Mouse (Mus musculus) liver, embryonic 12.5 days (tissue): ENCODE results near the gene Atg101. TPM values are rescaled to one million over a fixed set of nuclear protein-coding genes. Genes with fewer than 3 reads are reported as not detected.
A peak's percentile ranks its signal among the peaks of the same experiment; 100 is the strongest.
"Not testable (repeated sequence)": the region's sequence is repeated elsewhere in the genome, so short reads cannot be mapped to it uniquely, and the experiment has no call there.

Experiments
- ATAC-seq: fragments of 200-750 bp; cut with Nextera tagmentation; 2 replicates; pipeline ENCODE4 v1.8.0; 2017; ENCODE audit warnings: moderate number of reproducible peaks, mild to moderate bottlenecking, moderate library complexity
- H3K27ac ChIP-seq: fragments of 300-500 bp; sonication (generic); 2 replicates; pipeline ENCODE4 v1.5.1; 2016; ENCODE audit warnings: mild to moderate bottlenecking
- H3K27me3 ChIP-seq: fragments of 300-500 bp; sonication (generic); replicated peaks from 2 replicates; pipeline ENCODE4 v1.6.1; 2016; ENCODE audit warnings: mild to moderate bottlenecking, moderate library complexity
- H3K36me3 ChIP-seq: fragments of 300-500 bp; sonication (generic); 2 replicates; pipeline ENCODE4 v1.6.1; 2016; ENCODE audit warnings: mild to moderate bottlenecking, moderate library complexity
- H3K4me1 ChIP-seq: fragments of 300-500 bp; sonication (generic); 2 replicates; pipeline ENCODE4 v1.6.1; 2016
- H3K4me2 ChIP-seq: fragments of 300-500 bp; sonication (generic); 2 replicates; pipeline ENCODE4 v1.6.1; 2016; ENCODE audit warnings: mild to moderate bottlenecking, moderate library complexity
- H3K4me3 ChIP-seq: fragments of 300-500 bp; sonication (generic); 2 replicates; pipeline ENCODE4 v1.5.1; 2016; ENCODE audit warnings: mild to moderate bottlenecking, moderate library complexity
- H3K9ac ChIP-seq: fragments of 300-500 bp; sonication (generic); 2 replicates; pipeline ENCODE4 v1.6.1; 2016; ENCODE audit warnings: mild to moderate bottlenecking, moderate library complexity
- H3K9me3 ChIP-seq: fragments of 300-500 bp; sonication (generic); replicated peaks from 2 replicates; pipeline ENCODE4 v1.6.1; 2016; ENCODE audit warnings: mild to moderate bottlenecking, moderate library complexity
- WGBS: fragments of 180-500 bp; shearing (Covaris S2); methylation state at CpG from one replicate; pipeline ENCODE4 v1.1.7; 2016; ENCODE audit not compliant: insufficient replicate concordance; 5-methylcytosine and 5-hydroxymethylcytosine counted together
- polyA plus RNA-seq: library from polyadenylated mRNA; unstranded; fragments of >200 nt; fragmentation: Nextera tagmentation; extraction: Ambion mirVana; gene quantifications from 2 replicates; pipeline ENCODE4 v1.2.1, GENCODE M21; 2016

Atg101 gene
- polyA plus RNA-seq, 1 experiment from 2014 or later: 31.7 TPM

DNA sequence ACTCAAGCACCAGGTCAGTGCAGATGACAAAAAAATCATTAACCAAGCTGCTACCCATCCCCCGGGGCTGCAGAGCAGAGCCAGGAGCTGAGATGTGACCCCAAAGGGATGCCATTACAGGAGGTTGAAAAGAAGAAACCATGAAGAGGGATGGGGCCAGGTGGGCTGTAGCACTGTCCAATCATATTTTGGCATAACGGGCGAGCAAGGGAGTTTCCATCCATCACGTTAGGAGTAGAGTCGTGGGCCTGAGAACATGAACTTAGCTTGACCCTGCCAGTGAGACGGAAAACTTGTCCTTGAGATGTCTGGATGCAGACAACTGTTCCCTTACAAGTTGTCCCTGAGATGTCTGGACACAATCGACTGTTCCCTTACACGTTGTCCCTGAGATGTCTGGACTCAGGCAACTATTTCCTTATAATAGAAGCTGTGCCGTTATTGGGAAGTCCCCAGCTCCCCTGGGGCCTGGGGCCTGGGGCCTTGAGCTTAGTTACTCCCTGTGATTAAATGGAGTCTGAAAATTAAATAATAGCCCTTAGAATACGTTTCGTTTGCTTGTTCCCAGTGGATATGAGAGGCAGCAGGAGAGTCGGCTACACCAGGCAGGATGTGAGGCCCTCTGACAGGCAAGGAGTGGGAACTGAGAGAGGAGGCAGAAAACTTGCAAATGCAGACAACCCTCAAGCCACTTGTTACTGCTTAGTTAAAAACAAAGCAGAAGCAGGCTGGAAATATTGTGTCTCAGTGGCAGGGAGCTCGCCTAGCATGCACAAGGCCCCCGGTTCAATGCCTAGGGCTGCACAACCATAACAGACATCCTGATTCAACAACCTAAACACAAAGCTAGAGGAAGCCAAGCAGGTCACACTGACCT is 35.1 kb downstream of the Atg101 start:
- Histone ChIP-seq H3K4me3 (no peak overlapping the region), H3K27me3 (peaks cover 18% of the 10 kb centered on the region; the same call in 1 of the 2 replicates), H3K36me3 (no peaks in the 10 kb centered on the region), H3K4me2 (no peak overlapping the region), H3K27ac (peak overlapping the region; percentile 15; the same call in 1 of the 2 replicates), H3K4me1 (peaks cover 50% of the 10 kb centered on the region), H3K9me3 (0 out of 2 replicates have a peak, but pooled peaks cover 4% of the 10 kb centered on the region), H3K9ac (no peak overlapping the region)
- no peak for ATAC-seq
- 47% methylated on average over 14 of the region's 14 CpGs for WGBS

DNA sequence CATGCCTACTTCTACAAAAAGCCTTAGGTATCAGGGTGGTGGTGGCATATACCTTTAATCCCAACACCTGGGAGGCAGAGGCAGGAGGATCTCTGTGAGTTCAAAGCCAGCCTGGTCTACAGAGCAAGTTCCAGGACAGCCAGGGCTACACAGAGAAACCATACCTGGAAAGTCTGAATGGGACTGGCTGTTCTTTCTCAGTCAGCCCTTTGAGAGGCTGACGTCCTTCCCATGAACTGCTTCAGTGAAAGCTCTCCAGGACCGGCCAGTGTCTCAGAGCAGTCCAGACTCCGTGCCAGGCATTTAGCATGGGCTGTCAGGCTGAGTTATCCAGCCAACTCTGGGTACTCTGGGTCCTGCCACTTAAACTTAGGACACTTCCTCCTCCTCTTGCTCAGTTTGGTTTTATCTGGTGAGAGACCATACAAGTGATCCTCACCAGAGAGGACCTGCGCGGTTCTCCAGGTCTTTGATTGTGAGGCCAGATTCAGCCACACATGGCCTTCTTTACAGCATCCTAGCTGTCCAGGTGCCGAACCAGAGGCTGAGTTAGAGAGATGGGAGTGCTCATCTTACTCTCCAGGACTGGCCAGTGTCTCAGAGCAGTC is 36.0 kb downstream of the Atg101 start:
- Histone ChIP-seq H3K9ac (no peak overlapping the region), H3K27ac (peak overlapping the region; percentile 47; the same call in 1 of the 2 replicates), H3K27me3 (peaks cover 18% of the 10 kb centered on the region; the same call in 1 of the 2 replicates), H3K4me1 (peaks cover 50% of the 10 kb centered on the region), H3K36me3 (no peaks in the 10 kb centered on the region), H3K9me3 (0 out of 2 replicates have a peak, but pooled peaks cover 4% of the 10 kb centered on the region), H3K4me3 (no peak overlapping the region), H3K4me2 (peak overlapping the region; percentile 23; the same call in 1 of the 2 replicates)
- ATAC-seq: no peak
- 27% methylated on average over 6 of the region's 6 CpGs for WGBS

DNA sequence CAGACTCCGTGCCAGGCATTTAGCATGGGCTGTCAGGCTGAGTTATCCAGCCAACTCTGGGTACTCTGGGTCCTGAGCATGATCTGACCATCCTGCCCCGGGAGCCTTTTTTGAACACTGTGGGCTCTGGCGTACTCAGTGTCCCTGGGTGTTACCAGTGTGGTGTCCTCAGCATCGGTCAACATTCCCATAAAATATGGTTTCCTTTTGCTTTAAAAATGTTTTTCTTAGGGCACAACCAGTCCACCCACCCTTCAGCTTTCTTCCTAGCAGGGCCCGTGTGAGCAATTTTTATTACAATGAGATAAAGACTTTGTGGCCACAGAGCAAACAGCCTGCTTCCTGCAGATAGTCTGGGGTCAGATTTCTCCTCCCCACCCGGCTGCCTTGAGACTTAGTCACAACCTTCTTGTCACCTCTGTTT is 36.6 kb downstream of the Atg101 start:
- H3K4me3 ChIP-seq: no peak overlapping the region
- peak overlapping the region; percentile 47; the same call in 1 of the 2 replicates for H3K27ac ChIP-seq
- H3K4me2 ChIP-seq: peak overlapping the region; percentile 23; the same call in 1 of the 2 replicates
- 9% methylated on average over 6 of the region's 6 CpGs for WGBS
- ATAC-seq: no peak
- H3K36me3 ChIP-seq: no peaks in the 10 kb centered on the region
- 0 out of 2 replicates have a peak, but pooled peaks cover 4% of the 10 kb centered on the region for H3K9me3 ChIP-seq
- H3K27me3 ChIP-seq: peaks cover 18% of the 10 kb centered on the region; the same call in 1 of the 2 replicates
- no peak overlapping the region for H3K9ac ChIP-seq
- H3K4me1 ChIP-seq: peaks cover 50% of the 10 kb centered on the region

DNA sequence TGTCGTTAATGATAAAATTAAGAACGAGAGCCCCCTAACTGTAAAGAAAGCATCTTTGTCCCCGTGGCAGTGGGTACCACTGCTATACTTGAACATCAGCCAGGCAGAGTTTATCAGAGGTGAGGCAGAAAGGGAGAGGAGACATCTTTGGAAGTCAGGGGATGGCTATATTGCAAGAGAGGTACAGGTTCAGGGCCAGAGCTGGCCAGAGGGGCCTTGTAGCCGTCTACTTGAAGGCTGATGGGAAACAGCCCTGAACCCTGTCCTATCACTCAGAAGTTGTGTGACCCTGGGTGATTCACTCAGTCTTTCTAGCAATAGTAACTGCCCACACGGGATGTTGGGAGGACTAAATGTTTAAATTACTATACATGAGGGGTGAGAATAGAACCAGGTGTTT is 37.1 kb downstream of the Atg101 start:
- Histone ChIP-seq H3K27ac (no peak overlapping the region), H3K9ac (no peak overlapping the region), H3K4me1 (peaks cover 48% of the 10 kb centered on the region), H3K9me3 (0 out of 2 replicates have a peak, but pooled peaks cover 4% of the 10 kb centered on the region), H3K4me2 (no peak overlapping the region), H3K36me3 (no peaks in the 10 kb centered on the region), H3K27me3 (peaks cover 18% of the 10 kb centered on the region; the same call in 1 of the 2 replicates), H3K4me3 (no peak overlapping the region)
- 8% methylated on average over 5 of the region's 5 CpGs for whole genome bisulfite sequencing
- ATAC-seq: no peak

DNA sequence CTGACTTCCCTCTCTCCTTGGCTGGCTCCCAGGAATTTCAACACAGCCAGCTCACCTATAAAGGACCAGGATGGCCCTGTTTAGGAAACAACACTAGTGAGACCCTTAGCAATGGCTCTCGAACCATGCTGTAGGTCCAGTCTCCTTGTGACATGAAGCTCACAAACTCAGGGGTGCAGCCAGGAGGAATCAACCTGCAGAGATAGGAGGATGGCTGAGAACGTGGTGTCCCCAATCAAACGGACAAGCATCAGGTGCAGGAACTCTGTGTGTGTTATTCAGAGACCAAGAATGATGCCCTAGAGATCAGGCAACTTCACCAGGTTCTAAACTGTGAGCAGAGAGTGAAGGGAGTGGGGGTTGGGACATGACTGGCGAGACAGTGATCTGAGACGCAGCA is 38.0 kb downstream of the Atg101 start:
- Histone ChIP-seq H3K9ac (no peak overlapping the region), H3K4me2 (no peak overlapping the region), H3K27ac (no peak overlapping the region), H3K4me1 (peaks cover 39% of the 10 kb centered on the region), H3K27me3 (peaks cover 9% of the 10 kb centered on the region), H3K4me3 (no peak overlapping the region), H3K9me3 (0 out of 2 replicates have a peak, but pooled peaks cover 4% of the 10 kb centered on the region), H3K36me3 (no peaks in the 10 kb centered on the region)
- no peak for ATAC-seq
- WGBS: 60% methylated on average over 5 of the region's 5 CpGs

DNA sequence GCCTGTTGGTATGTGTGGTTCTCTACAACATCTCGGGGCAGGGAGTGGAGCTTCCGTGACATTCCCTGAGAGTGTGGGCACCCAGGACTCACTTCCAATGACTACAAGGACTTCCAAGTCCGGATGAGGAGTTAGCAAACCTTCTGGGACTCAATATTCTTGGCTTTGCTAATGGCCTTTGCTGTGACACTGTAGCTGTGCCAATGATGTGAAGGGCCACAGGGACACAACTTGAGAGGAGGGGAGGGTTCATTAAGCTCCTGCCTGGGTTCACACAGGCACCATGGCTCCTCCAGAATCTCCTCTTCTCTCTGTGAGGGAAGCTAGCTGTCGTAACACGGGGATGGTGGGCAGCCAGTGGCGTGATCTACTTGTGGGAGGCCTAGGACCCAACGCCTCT is 38.6 kb downstream of the Atg101 start:
- no peak overlapping the region for H3K27ac ChIP-seq
- ATAC-seq: no peak

DNA sequence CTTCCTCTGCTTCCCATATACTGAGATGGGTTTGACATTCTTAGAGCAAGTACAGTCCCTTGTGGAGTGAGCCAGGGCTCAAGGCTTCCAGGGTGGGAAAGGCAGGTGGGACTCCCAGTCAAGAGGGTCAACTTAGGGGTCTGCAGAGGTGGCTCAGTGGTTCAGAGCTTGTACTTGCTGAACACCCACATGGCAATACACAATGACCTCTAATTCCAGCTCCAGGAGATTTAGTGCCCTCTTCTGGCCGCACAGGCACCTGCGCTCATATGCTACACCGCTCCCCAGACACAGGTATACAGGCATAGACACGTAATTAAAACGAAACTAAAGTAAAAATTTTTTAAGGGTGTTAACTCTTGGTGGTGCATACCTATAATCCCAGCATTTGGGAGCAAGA is 39.4 kb downstream of the Atg101 start:
- Histone ChIP-seq H3K4me2 (no peak overlapping the region), H3K4me3 (no peak overlapping the region), H3K9ac (no peak overlapping the region), H3K9me3 (0 out of 2 replicates have a peak, but pooled peaks cover 4% of the 10 kb centered on the region), H3K36me3 (no peaks in the 10 kb centered on the region), H3K27ac (no peak overlapping the region), H3K4me1 (peaks cover 30% of the 10 kb centered on the region), H3K27me3 (peaks cover 9% of the 10 kb centered on the region)
- ATAC-seq: no peak
- 84% methylated on average over 5 of the region's 5 CpGs for WGBS

More for the DNA sequence above, 38.6 kb downstream of the Atg101 start:
- Histone ChIP-seq H3K4me1 (peaks cover 34% of the 10 kb centered on the region), H3K4me3 (no peak overlapping the region), H3K36me3 (no peaks in the 10 kb centered on the region), H3K4me2 (no peak overlapping the region), H3K9me3 (0 out of 2 replicates have a peak, but pooled peaks cover 4% of the 10 kb centered on the region), H3K9ac (no peak overlapping the region), H3K27me3 (peaks cover 9% of the 10 kb centered on the region)
- 76% methylated on average over 7 of the region's 7 CpGs for WGBS

DNA sequence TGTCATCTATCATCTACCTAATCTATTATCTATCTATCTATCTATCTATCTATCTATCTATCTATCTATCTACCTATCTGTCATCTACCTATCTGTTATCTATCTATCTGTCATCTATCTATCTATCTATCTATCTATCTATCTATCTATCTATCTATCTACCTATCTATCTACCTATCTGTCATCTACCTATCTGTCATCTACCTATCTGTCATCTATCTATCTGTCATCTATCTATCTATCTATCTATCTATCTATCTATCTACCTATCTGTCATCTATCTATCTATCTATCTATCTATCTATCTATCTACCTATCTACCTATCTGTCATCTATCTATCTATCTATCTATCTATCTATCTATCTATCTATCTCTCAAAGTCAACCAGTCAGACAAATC is 40.3 kb downstream of the Atg101 start:
- H3K36me3 ChIP-seq, H3K27me3 ChIP-seq, H3K9ac ChIP-seq, H3K27ac ChIP-seq, ATAC-seq, H3K4me3 ChIP-seq, H3K9me3 ChIP-seq, H3K4me2 ChIP-seq: not testable (repeated sequence)
- peaks cover 21% of the 10 kb centered on the region for H3K4me1 ChIP-seq

DNA sequence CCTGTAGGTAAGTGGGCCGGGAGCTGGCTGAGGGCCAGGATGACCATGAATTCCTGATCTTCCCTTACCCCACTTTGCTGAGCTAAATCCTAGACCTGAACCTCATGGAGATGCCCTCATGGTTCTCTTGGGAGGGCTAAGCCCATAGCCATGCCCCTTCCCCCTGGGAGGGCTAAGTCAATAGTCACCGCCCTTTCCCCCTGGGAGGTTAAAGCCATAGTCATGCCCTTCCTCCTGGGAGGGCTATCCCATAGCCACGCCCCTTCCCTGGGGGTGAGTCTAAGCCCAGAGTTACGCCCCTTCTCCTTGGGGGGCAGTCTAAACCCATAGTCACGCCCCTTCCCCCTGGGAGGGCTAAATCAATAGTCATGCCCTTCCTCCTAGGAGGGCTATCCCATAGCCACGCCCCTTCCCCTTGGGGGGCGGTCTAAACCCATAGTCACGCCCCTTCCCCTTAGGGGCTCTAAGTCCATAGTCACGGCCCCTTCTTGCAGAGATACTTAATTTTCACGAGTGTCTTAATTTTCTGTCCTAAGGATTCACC is 42.0 kb downstream of the Atg101 start:
- 25% methylated on average over 10 of the region's 10 CpGs for WGBS
- ATAC-seq: 0 out of 2 replicates have a peak, but pooled peaks have one; percentile 38
- peaks cover 11% of the 10 kb centered on the region for H3K27me3 ChIP-seq

DNA sequence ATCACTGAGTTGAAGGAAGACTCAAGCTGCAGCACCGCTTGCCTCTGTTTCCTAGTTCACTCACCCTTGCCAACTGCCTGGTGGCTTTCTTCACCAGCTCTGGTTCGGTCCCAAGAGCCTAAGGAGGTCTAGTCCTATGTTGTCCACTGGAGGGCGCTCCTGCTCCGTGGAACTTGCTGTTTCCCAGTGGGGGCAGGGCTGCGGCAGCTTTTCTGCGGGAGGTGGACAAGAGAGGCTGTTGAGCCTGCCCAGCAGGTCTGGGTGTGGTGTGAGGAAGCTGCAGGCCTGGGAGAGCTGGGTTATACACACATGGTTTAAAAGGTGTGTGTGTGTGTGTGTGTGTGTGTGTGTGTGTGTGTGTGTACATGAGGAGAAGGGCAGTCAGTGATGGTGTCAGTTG is 43.2 kb downstream of the Atg101 start:
- Histone ChIP-seq H3K9ac (no peak overlapping the region), H3K36me3 (no peaks in the 10 kb centered on the region), H3K9me3 (0 out of 2 replicates have a peak, but pooled peaks cover 4% of the 10 kb centered on the region), H3K4me3 (no peak overlapping the region), H3K27ac (no peak overlapping the region), H3K4me1 (no peaks in the 10 kb centered on the region), H3K4me2 (no peak overlapping the region), H3K27me3 (peaks cover 18% of the 10 kb centered on the region)
- ATAC-seq: no peak
- 2% methylated on average over 6 of the region's 6 CpGs for WGBS

More for the DNA sequence above, 42.0 kb downstream of the Atg101 start:
- H3K4me3 ChIP-seq: no peak overlapping the region
- H3K36me3 ChIP-seq: no peaks in the 10 kb centered on the region
- H3K4me1 ChIP-seq: peaks cover 5% of the 10 kb centered on the region; the same call in 1 of the 2 replicates
- no peak overlapping the region for H3K27ac ChIP-seq
- no peak overlapping the region for H3K9ac ChIP-seq
- 0 out of 2 replicates have a peak, but pooled peaks cover 4% of the 10 kb centered on the region for H3K9me3 ChIP-seq
- no peak overlapping the region for H3K4me2 ChIP-seq

DNA sequence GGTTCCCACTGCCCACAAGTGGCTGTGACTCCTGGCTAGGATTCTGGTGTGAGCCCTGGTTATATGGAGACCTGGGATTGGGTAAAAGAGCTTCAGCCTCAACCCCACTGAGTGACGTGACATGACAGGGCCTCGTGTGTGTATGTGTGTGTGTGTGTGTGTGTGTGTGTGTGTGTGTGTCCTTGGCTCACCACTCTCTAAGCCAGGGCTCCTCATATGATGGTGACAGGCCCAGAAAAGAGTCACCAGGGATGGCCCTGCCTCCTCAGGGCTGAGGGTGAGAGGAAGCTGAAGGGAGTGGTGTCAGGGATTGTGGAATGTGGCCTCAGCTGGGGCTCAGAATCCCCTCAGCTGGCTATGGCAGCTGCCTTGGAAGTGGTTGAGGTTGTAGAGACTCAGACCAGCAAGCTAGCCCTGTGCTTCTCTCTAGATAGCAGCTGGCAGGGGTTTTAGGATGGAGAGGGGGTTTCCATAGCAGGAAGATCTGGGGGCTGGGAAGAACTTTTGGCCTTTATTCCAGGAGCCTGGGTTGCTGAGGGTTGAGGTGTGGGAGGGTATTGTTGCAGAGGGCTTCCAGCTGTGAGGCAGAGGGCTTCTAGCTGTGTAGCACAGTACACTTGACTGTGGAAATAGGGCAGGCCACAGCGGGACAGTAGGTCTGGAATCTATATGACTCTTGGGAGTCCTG is 44.9 kb downstream of the Atg101 start:
- peaks cover 17% of the 10 kb centered on the region for H3K27me3 ChIP-seq
- ATAC-seq: no peak
- no peaks in the 10 kb centered on the region for H3K36me3 ChIP-seq
- H3K27ac ChIP-seq: no peak overlapping the region
- no peaks in the 10 kb centered on the region for H3K4me1 ChIP-seq
- H3K9ac ChIP-seq: no peak overlapping the region
- no peak overlapping the region for H3K4me3 ChIP-seq
- no peak overlapping the region for H3K4me2 ChIP-seq
- no peaks in the 10 kb centered on the region for H3K9me3 ChIP-seq
- WGBS: 43% methylated on average over 3 of the region's 3 CpGs
